Mouse (Mus musculus): ENCODE data around the gene Madd. TPM values are rescaled to one million over a fixed set of nuclear protein-coding genes. Genes with fewer than 3 reads are reported as not detected.

Gene Madd
- polyA plus RNA-seq, 2 experiments: 8.6 to 18.1 TPM

DNA sequence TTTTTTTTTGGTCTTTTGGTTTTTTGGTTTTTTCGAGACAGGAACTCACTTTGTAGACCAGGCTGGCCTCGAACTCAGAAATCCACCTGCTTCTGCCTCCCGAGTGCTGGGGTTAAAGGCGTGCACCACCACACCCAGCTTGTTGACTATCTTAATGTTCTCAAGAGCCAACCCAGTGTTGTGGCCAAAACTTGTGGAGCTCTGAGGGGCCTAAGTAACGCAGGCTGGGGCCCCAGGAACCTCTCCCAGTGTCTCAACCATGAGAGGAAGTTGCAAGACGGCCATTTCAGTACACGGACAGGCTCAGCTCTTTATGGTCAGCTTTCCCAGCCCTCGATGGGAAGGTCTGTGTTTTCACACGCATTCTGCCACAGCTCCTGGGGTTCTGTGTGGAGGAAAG is 94.7 kb downstream of the Madd start:
- H3K27ac ChIP-seq (replicated peaks; ENCODE audit: low read depth, low read length): no peak overlapping the region
- TF ChIP-seq POLR2A (IDR thresholded peaks at IDR 0.05; ENCODE audit: borderline replicate concordance, extremely low read depth, insufficient read depth, insufficient read length): no peak
- WGBS: 80% methylated on average over 9 of the region's 9 CpGs
- DNase-seq (ENCODE audit: low spot score) (no peak), ATAC-seq (ENCODE audit: low FRiP score, low read depth) (no peak)
- no peak overlapping the region for H3K4me3 ChIP-seq (replicated peaks; ENCODE audit: low read length)
- no peak overlapping the region for H3K4me2 ChIP-seq (replicated peaks; ENCODE audit: low read depth, low read length, severe bottlenecking)
- H3K4me1 ChIP-seq (ENCODE audit: control insufficient read depth, insufficient read depth, low read length): no peaks in the 10 kb centered on the region
- no peaks in the 10 kb centered on the region for H3K9me3 ChIP-seq (ENCODE audit: control insufficient read depth, low read length)
- no peaks in the 10 kb centered on the region for H3K27me3 ChIP-seq (ENCODE audit: control insufficient read depth, insufficient read depth, low read length)
- H3K36me3 ChIP-seq (ENCODE audit: control insufficient read depth, insufficient read depth, low read length): no peaks in the 10 kb centered on the region
- no peak overlapping the region for H3K9ac ChIP-seq (ENCODE audit: low read depth, low read length, severe bottlenecking)

DNA sequence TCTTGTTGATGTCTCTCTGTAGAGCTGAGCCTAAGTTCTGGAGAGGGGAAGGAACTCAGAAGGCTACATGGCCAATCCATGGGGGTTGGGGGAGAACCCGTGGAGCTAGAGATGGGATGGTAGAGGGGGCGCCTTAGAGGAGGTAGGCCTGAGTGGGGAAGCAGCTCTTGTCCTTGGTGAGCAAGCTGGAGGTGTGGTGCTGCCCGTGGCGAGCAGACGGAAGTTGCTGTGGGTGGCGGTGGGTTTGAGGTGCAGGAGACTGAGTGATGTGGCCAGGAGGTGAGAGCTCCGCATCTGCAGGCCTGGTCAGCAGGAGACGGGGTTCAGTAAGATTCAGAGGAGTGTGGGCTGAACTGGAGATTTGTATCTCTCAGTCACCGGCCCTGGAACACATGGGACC is 96.2 kb downstream of the Madd start:
- H3K27me3 ChIP-seq (ENCODE audit: control insufficient read depth, insufficient read depth, low read length): no peaks in the 10 kb centered on the region
- ATAC-seq (ENCODE audit: low FRiP score, low read depth) (no peak), DNase-seq (ENCODE audit: low spot score) (no peak)
- H3K4me2 ChIP-seq (replicated peaks; ENCODE audit: low read depth, low read length, severe bottlenecking): no peak overlapping the region
- no peak overlapping the region for H3K27ac ChIP-seq (replicated peaks; ENCODE audit: low read depth, low read length)
- WGBS: 81% methylated on average over 9 of the region's 9 CpGs
- TF ChIP-seq POLR2A (IDR thresholded peaks at IDR 0.05; ENCODE audit: borderline replicate concordance, extremely low read depth, insufficient read depth, insufficient read length): no peak
- H3K9ac ChIP-seq (ENCODE audit: low read depth, low read length, severe bottlenecking): no peak overlapping the region
- no peaks in the 10 kb centered on the region for H3K4me1 ChIP-seq (ENCODE audit: control insufficient read depth, insufficient read depth, low read length)
- H3K36me3 ChIP-seq (ENCODE audit: control insufficient read depth, insufficient read depth, low read length): no peaks in the 10 kb centered on the region
- H3K4me3 ChIP-seq (replicated peaks; ENCODE audit: low read length): no peak overlapping the region
- H3K9me3 ChIP-seq (ENCODE audit: control insufficient read depth, low read length): no peaks in the 10 kb centered on the region

Other genes with a start within 250 kb of the Madd start
- 70.3 and 73.1 TPM in 2 replicates for gene Celf1, start 243.5 kb downstream of the Madd start, polyA plus RNA-seq (2012; rRNA removed)
- 51.5 and 52.2 TPM in 2 replicates for gene Celf1, start 243.5 kb downstream of the Madd start, polyA plus RNA-seq (2014; fragmentation: Nextera tagmentation; extraction: Ambion mirVana)
- 24.9 and 28.1 TPM in 2 replicates for gene Rapsn, start 148.2 kb downstream of the Madd start, polyA plus RNA-seq (2012; rRNA removed)
- 18.5 and 26.5 TPM in 2 replicates for gene Rapsn, start 148.2 kb downstream of the Madd start, polyA plus RNA-seq (2014; fragmentation: Nextera tagmentation; extraction: Ambion mirVana)
- 158 and 203 TPM in 2 replicates for gene Psmc3, start 129.8 kb downstream of the Madd start, polyA plus RNA-seq (2012; rRNA removed)
- 287 and 305 TPM in 2 replicates for gene Psmc3, start 129.8 kb downstream of the Madd start, polyA plus RNA-seq (2014; fragmentation: Nextera tagmentation; extraction: Ambion mirVana)
- gene Slc39a13, start 113.4 kb downstream of the Madd start, polyA plus RNA-seq (2012; rRNA removed): 143 and 172 TPM in 2 replicates
- gene Slc39a13, start 113.4 kb downstream of the Madd start, polyA plus RNA-seq (2014; fragmentation: Nextera tagmentation; extraction: Ambion mirVana): 63.3 and 74.3 TPM in 2 replicates
- gene Spi1, start 101.4 kb downstream of the Madd start, polyA plus RNA-seq (2012; rRNA removed): 13.7 and 14.1 TPM in 2 replicates
- gene Spi1, start 101.4 kb downstream of the Madd start, polyA plus RNA-seq (2014; fragmentation: Nextera tagmentation; extraction: Ambion mirVana): 10.6 and 10.7 TPM in 2 replicates
- 0.27 and 0.29 TPM in 2 replicates for gene Mybpc3, start 65.7 kb downstream of the Madd start, polyA plus RNA-seq (2012; rRNA removed)
- gene Mybpc3, start 65.7 kb downstream of the Madd start, polyA plus RNA-seq (2014; fragmentation: Nextera tagmentation; extraction: Ambion mirVana): 0.07 and 0.12 TPM in 2 replicates
- 3.4 and 5.0 TPM in 2 replicates for gene Nr1h3, start 19.0 kb upstream of the Madd start, polyA plus RNA-seq (2012; rRNA removed)
- gene Nr1h3, start 19.0 kb upstream of the Madd start, polyA plus RNA-seq (2014; fragmentation: Nextera tagmentation; extraction: Ambion mirVana): 1.5 and 2.8 TPM in 2 replicates
- 29.9 and 37.1 TPM in 2 replicates for gene Acp2, start 19.0 kb upstream of the Madd start, polyA plus RNA-seq (2012; rRNA removed)
- 31.6 and 34.2 TPM in 2 replicates for gene Acp2, start 19.0 kb upstream of the Madd start, polyA plus RNA-seq (2014; fragmentation: Nextera tagmentation; extraction: Ambion mirVana)
- gene Ddb2, start 53.1 kb upstream of the Madd start, polyA plus RNA-seq (2012; rRNA removed): 52.8 and 56.4 TPM in 2 replicates
- 14.8 and 22.0 TPM in 2 replicates for gene Ddb2, start 53.1 kb upstream of the Madd start, polyA plus RNA-seq (2014; fragmentation: Nextera tagmentation; extraction: Ambion mirVana)
- 67.8 and 73.8 TPM in 2 replicates for gene Pacsin3, start 72.1 kb upstream of the Madd start, polyA plus RNA-seq (2012; rRNA removed)
- gene Pacsin3, start 72.1 kb upstream of the Madd start, polyA plus RNA-seq (2014; fragmentation: Nextera tagmentation; extraction: Ambion mirVana): 43.2 and 44.7 TPM in 2 replicates
- gene Arfgap2, start 81.1 kb upstream of the Madd start, polyA plus RNA-seq (2012; rRNA removed): 58.7 and 59.8 TPM in 2 replicates
- 76.1 and 78.8 TPM in 2 replicates for gene Arfgap2, start 81.1 kb upstream of the Madd start, polyA plus RNA-seq (2014; fragmentation: Nextera tagmentation; extraction: Ambion mirVana)